Mouse (Mus musculus) C2C12 (cell line): ENCODE results near the gene Fbxo40.

Experiments
- CEBPB ChIP-seq: IDR thresholded peaks from one replicate; pipeline ENCODE4 v1.6.1; 2011; ENCODE audit warnings: low read depth, mild to moderate bottlenecking, control low read depth, moderate library complexity
- CTCF ChIP-seq: IDR thresholded peaks from one replicate; pipeline ENCODE4 v1.5.1; 2011; ENCODE audit not compliant: control insufficient read depth, insufficient read depth, insufficient read length
- FOSL1 ChIP-seq: IDR thresholded peaks from one replicate; pipeline ENCODE4 v1.8.0; 2011; ENCODE audit warnings: mild to moderate bottlenecking, low read length; ENCODE audit not compliant: poor library complexity, insufficient read depth, severe bottlenecking
- MAX ChIP-seq: IDR thresholded peaks from one replicate; pipeline ENCODE4 v1.6.1; 2011; ENCODE audit warnings: mild to moderate bottlenecking, control low read depth
- MYOD1 ChIP-seq: IDR thresholded peaks from one replicate; pipeline ENCODE4 v1.6.1; 2011; ENCODE audit warnings: low read depth; ENCODE audit not compliant: control insufficient read depth, insufficient read length
- MYOG ChIP-seq: IDR thresholded peaks from one replicate; pipeline ENCODE4 v1.6.1; 2011; ENCODE audit not compliant: control insufficient read depth, insufficient read length; ENCODE audit errors: extremely low read depth
- USF1 ChIP-seq: IDR thresholded peaks from one replicate; pipeline ENCODE4 v1.6.1; 2011; ENCODE audit warnings: low read depth, mild to moderate bottlenecking, control low read depth, moderate library complexity

DNA sequence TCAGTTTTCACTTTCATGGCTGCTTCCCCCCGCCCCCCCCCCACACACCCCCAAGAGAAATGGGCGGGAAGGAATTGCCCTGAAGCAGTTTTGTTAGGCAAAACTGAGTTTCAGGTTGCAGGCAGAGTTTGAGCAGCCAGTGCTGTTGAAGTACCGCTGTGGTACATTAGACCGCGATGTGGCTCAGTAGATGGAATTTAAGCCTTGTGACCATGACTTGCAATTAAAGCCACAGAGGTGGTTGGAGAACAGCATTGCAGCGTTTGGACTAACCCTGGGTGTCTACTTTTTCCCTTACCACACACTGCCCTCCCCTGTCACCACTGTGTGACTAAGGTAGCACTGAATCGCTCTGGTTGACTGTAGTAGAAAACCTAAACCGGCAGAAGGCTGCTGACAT, 774 bp downstream of the Fbxo40 start:
- TF ChIP-seq USF1 (no peak), CTCF (no peak), MYOG (no peak), CEBPB (no peak), MAX (no peak), MYOD1 (no peak), FOSL1 (no peak)
